Mouse (Mus musculus) liver, adult 2 months (tissue): ENCODE measurements around the gene Olfr484.

Experiments
- CTCF ChIP-seq: fragments of 200-500 bp; IDR thresholded peaks from 2 replicates; pipeline ENCODE4 v1.5.1; 2011; ENCODE audit warnings: low read depth, low read length, control low read depth
- POLR2A ChIP-seq: fragments of 200-500 bp; IDR thresholded peaks from 2 replicates; pipeline ENCODE4 v1.6.1; 2011; ENCODE audit warnings: low read length, control low read depth; ENCODE audit not compliant: insufficient read depth; ENCODE audit errors: extremely low read depth

- TF ChIP-seq POLR2A, result no peak
- TF ChIP-seq CTCF, result no peak
These were observed 6.6 kb downstream of the Olfr484 start for GRCm38 (mm10) chr7:108120681-108121080.
